Mouse (Mus musculus) lung, adult 2 months (tissue): Measurements from ENCODE around the gene Rpp14.

Source experiments
- CTCF ChIP-seq: fragments of 200-500 bp; IDR thresholded peaks from 2 replicates; pipeline ENCODE4 v1.5.1; 2011; ENCODE audit warnings: mild to moderate bottlenecking, low read length, control low read depth; ENCODE audit not compliant: insufficient read depth
- POLR2A ChIP-seq: fragments of 200-500 bp; IDR thresholded peaks from 2 replicates; pipeline ENCODE4 v1.6.1; 2011; ENCODE audit warnings: low read depth, mild to moderate bottlenecking, control low read depth, low read length, borderline replicate concordance; ENCODE audit errors: extremely low read depth

DNA sequence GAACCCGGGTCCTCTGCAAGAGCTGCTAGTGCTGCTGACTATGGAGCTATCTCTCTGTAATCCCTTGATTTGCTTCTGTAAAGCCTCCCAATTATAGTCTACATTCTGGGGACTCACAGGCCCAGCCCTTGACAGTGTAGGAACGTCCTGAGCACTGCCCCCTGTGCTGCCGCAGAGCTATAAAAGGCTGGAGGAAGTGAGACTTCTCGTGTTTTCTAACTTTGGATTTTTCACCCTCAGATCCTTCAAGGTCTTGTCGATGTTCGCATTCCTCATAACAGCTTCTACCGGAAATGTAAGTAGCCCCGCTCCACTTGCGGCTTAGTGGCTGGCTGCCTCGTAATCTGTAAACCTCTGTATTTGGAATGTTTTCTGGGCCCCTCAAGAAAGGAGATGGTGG, 30.8 kb upstream of the Rpp14 start:
- TF ChIP-seq CTCF (no peak), POLR2A (no peak)
